Mouse (Mus musculus) thymus, adult 2 months (tissue): ENCODE measurements around the gene AC131692.1.

Source experiments
- CTCF ChIP-seq: fragments of 200-500 bp; IDR thresholded peaks from 2 replicates; pipeline ENCODE4 v1.5.1; 2012; ENCODE audit warnings: mild to moderate bottlenecking, control low read depth, low read length, moderate library complexity, borderline replicate concordance; ENCODE audit not compliant: control insufficient read depth, poor library complexity, insufficient read depth; ENCODE audit errors: extremely low read depth
- POLR2A ChIP-seq: fragments of 200-500 bp; IDR thresholded peaks from 2 replicates; pipeline ENCODE4 v1.6.1; 2012; ENCODE audit warnings: mild to moderate bottlenecking, low read length, control low read depth, moderate library complexity; ENCODE audit not compliant: control insufficient read depth, poor library complexity, insufficient read depth; ENCODE audit errors: extremely low read depth

- TF ChIP-seq CTCF (peak; percentile 70; the same call in 1 of the 2 replicates), POLR2A (peak; percentile 96)
Observed at GRCm38 (mm10) chr19:6057313-6058096, 36.7 kb upstream of the AC131692.1 start, which contains the start of the genes Mrpl49 and Fau.
